Mouse (Mus musculus) midbrain, embryonic 13.5 days (tissue): ENCODE measurements around the gene Btbd11. TPM values are rescaled to one million over a fixed set of nuclear protein-coding genes. Genes with fewer than 3 reads are reported as not detected.

Source experiments
- ATAC-seq: fragments of 200-750 bp; cut with Nextera tagmentation; 2 replicates; pipeline ENCODE4 v1.8.0; 2017; ENCODE audit warnings: mild to moderate bottlenecking, moderate TSS enrichment, moderate library complexity
- H3K27ac ChIP-seq: fragments of 300-500 bp; sonication (generic); 2 replicates; pipeline ENCODE4 v1.5.1; 2015; ENCODE audit warnings: inconsistent platforms, mild to moderate bottlenecking, moderate library complexity
- H3K27me3 ChIP-seq: fragments of 300-500 bp; sonication (generic); 2 replicates; pipeline ENCODE4 v1.6.1; 2015; ENCODE audit warnings: mild to moderate bottlenecking, inconsistent platforms
- H3K36me3 ChIP-seq: fragments of 300-500 bp; sonication (generic); 2 replicates; pipeline ENCODE4 v1.6.1; 2015; ENCODE audit warnings: mild to moderate bottlenecking, inconsistent platforms
- H3K4me1 ChIP-seq: fragments of 300-500 bp; sonication (generic); replicated peaks from 2 replicates; pipeline ENCODE4 v1.6.1; 2015; ENCODE audit warnings: inconsistent platforms
- H3K4me2 ChIP-seq: fragments of 300-500 bp; sonication (generic); replicated peaks from 2 replicates; pipeline ENCODE4 v1.6.1; 2015; ENCODE audit warnings: moderate library complexity, mild to moderate bottlenecking, inconsistent platforms
- H3K4me3 ChIP-seq: fragments of 300-500 bp; sonication (generic); replicated peaks from 2 replicates; pipeline ENCODE4 v1.5.1; 2015; ENCODE audit warnings: mild to moderate bottlenecking, inconsistent platforms
- H3K9ac ChIP-seq: fragments of 300-500 bp; sonication (generic); replicated peaks from 2 replicates; pipeline ENCODE4 v1.6.1; 2015; ENCODE audit warnings: mild to moderate bottlenecking, inconsistent platforms
- H3K9me3 ChIP-seq: fragments of 300-500 bp; sonication (generic); 2 replicates; pipeline ENCODE4 v1.6.1; 2016; ENCODE audit warnings: mild to moderate bottlenecking, inconsistent platforms
- WGBS: fragments of 180-500 bp; shearing (Covaris S2); methylation state at CpG from one replicate; pipeline ENCODE4 v1.1.7; 2015; 5-methylcytosine and 5-hydroxymethylcytosine counted together
- polyA plus RNA-seq: library from polyadenylated mRNA; unstranded; fragments of >200 nt; fragmentation: Nextera tagmentation; extraction: Ambion mirVana; gene quantifications from 2 replicates; pipeline ENCODE4 v1.2.1, GENCODE M21; 2015

Gene Btbd11
- polyA plus RNA-seq, 1 experiment from 2014 or later = 10.7 TPM

- no peak overlapping the region for H3K9ac ChIP-seq
- no peak for ATAC-seq
- WGBS = 93% methylated on average over 13 of the region's 13 CpGs
Measured at GRCm38 (mm10) chr10:85540311-85541093, 153.9 kb downstream of the Btbd11 start.

GRCm38 (mm10) chr10:85541481-85541880 lies 154.9 kb downstream of the Btbd11 start:
- no peak overlapping the region for H3K4me2 ChIP-seq
- H3K4me3 ChIP-seq = no peak overlapping the region
- H3K36me3 ChIP-seq = no peaks in the 10 kb centered on the region
- no peak overlapping the region for H3K9ac ChIP-seq
- H3K27ac ChIP-seq = no peak overlapping the region
- H3K9me3 ChIP-seq = no peaks in the 10 kb centered on the region
- no peaks in the 10 kb centered on the region for H3K27me3 ChIP-seq
- H3K4me1 ChIP-seq = peaks cover 31% of the 10 kb centered on the region
- no peak for ATAC-seq
- 89% methylated on average over 3 of the region's 3 CpGs for WGBS

More at GRCm38 (mm10) chr10:85540311-85541093, 153.9 kb downstream of the Btbd11 start:
- Histone ChIP-seq H3K9me3 (no peaks in the 10 kb centered on the region), H3K27me3 (no peaks in the 10 kb centered on the region), H3K36me3 (no peaks in the 10 kb centered on the region), H3K4me3 (no peak overlapping the region), H3K4me1 (peaks cover 31% of the 10 kb centered on the region), H3K4me2 (no peak overlapping the region), H3K27ac (0 out of 2 replicates have a peak overlapping the region, but pooled peaks have one; percentile 57)

- H3K4me2 ChIP-seq = no peak overlapping the region
- H3K9me3 ChIP-seq = no peaks in the 10 kb centered on the region
- no peak overlapping the region for H3K4me3 ChIP-seq
- H3K27me3 ChIP-seq = no peaks in the 10 kb centered on the region
- H3K9ac ChIP-seq = no peak overlapping the region
- peaks cover 31% of the 10 kb centered on the region for H3K4me1 ChIP-seq
- 94% methylated on average over 14 of the region's 14 CpGs for WGBS
- no peaks in the 10 kb centered on the region for H3K36me3 ChIP-seq
- ATAC-seq = 0 out of 2 replicates have a peak, but pooled peaks have one; percentile 2
- H3K27ac ChIP-seq = no peak overlapping the region
Measured at GRCm38 (mm10) chr10:85541892-85542630, 155.4 kb downstream of the Btbd11 start.

- no peaks in the 10 kb centered on the region for H3K36me3 ChIP-seq
- H3K27me3 ChIP-seq = no peaks in the 10 kb centered on the region
- no peak overlapping the region for H3K4me3 ChIP-seq
- no peak overlapping the region for H3K4me2 ChIP-seq
- 87% methylated on average over 2 of the region's 2 CpGs for WGBS
- no peak for ATAC-seq
- no peak overlapping the region for H3K27ac ChIP-seq
- no peak overlapping the region for H3K9ac ChIP-seq
- no peaks in the 10 kb centered on the region for H3K9me3 ChIP-seq
- H3K4me1 ChIP-seq = peaks cover 31% of the 10 kb centered on the region
Measured at GRCm38 (mm10) chr10:85543281-85543680, 156.7 kb downstream of the Btbd11 start.

- WGBS = 46% methylated on average over 5 of the region's 5 CpGs
- peaks cover 20% of the 10 kb centered on the region for H3K4me1 ChIP-seq
- no peak overlapping the region for H3K27ac ChIP-seq
- no peak overlapping the region for H3K9ac ChIP-seq
- H3K9me3 ChIP-seq = no peaks in the 10 kb centered on the region
- ATAC-seq = no peak
- no peak overlapping the region for H3K4me3 ChIP-seq
- H3K27me3 ChIP-seq = no peaks in the 10 kb centered on the region
- no peaks in the 10 kb centered on the region for H3K36me3 ChIP-seq
- H3K4me2 ChIP-seq = no peak overlapping the region
Measured at GRCm38 (mm10) chr10:85544991-85545390, 158.4 kb downstream of the Btbd11 start.

- Histone ChIP-seq H3K27me3 (no peaks in the 10 kb centered on the region), H3K36me3 (no peaks in the 10 kb centered on the region), H3K27ac (no peak overlapping the region), H3K4me2 (no peak overlapping the region), H3K4me1 (no peaks in the 10 kb centered on the region), H3K9ac (no peak overlapping the region), H3K4me3 (no peak overlapping the region), H3K9me3 (no peaks in the 10 kb centered on the region)
- 64% methylated on average over 8 of the region's 8 CpGs for WGBS
- no peak for ATAC-seq
Measured at GRCm38 (mm10) chr10:85555193-85555592, 168.6 kb downstream of the Btbd11 start.

- no peak overlapping the region for H3K27ac ChIP-seq
- H3K4me3 ChIP-seq = no peak overlapping the region
- H3K27me3 ChIP-seq = no peaks in the 10 kb centered on the region
- no peaks in the 10 kb centered on the region for H3K9me3 ChIP-seq
- no peak overlapping the region for H3K4me2 ChIP-seq
- no peaks in the 10 kb centered on the region for H3K36me3 ChIP-seq
- no peaks in the 10 kb centered on the region for H3K4me1 ChIP-seq
- WGBS = 91% methylated on average over 14 of the region's 14 CpGs
- ATAC-seq = no peak
- no peak overlapping the region for H3K9ac ChIP-seq
Measured at GRCm38 (mm10) chr10:85561418-85561817, 174.8 kb downstream of the Btbd11 start.

- H3K36me3 ChIP-seq = no peaks in the 10 kb centered on the region
- no peaks in the 10 kb centered on the region for H3K27me3 ChIP-seq
- 0 out of 2 replicates have a peak, but pooled peaks cover 3% of the 10 kb centered on the region for H3K9me3 ChIP-seq
- 0 out of 2 replicates have a peak, but pooled peaks cover 5% of the 10 kb centered on the region for H3K4me1 ChIP-seq
- no peak overlapping the region for H3K4me3 ChIP-seq
- H3K27ac ChIP-seq = no peak overlapping the region
- no peak overlapping the region for H3K9ac ChIP-seq
- no peak overlapping the region for H3K4me2 ChIP-seq
- ATAC-seq = no peak
- WGBS = 94% methylated on average over 5 of the region's 5 CpGs
Measured at GRCm38 (mm10) chr10:85571456-85571855, 184.8 kb downstream of the Btbd11 start.

- H3K27me3 ChIP-seq = no peaks in the 10 kb centered on the region
Measured at GRCm38 (mm10) chr10:85572571-85572970, 186.0 kb downstream of the Btbd11 start.

GRCm38 (mm10) chr10:85577891-85578420 lies 191.3 kb downstream of the Btbd11 start:
- no peak overlapping the region for H3K4me2 ChIP-seq
- H3K9me3 ChIP-seq = 0 out of 2 replicates have a peak, but pooled peaks cover 3% of the 10 kb centered on the region
- H3K4me1 ChIP-seq = no peaks in the 10 kb centered on the region
- no peaks in the 10 kb centered on the region for H3K36me3 ChIP-seq
- no peak overlapping the region for H3K27ac ChIP-seq
- no peak for ATAC-seq
- no peaks in the 10 kb centered on the region for H3K27me3 ChIP-seq
- H3K4me3 ChIP-seq = no peak overlapping the region
- 89% methylated on average over 6 of the region's 6 CpGs for WGBS
- H3K9ac ChIP-seq = no peak overlapping the region

More at GRCm38 (mm10) chr10:85572571-85572970, 186.0 kb downstream of the Btbd11 start:
- no peak overlapping the region for H3K27ac ChIP-seq
- no peak overlapping the region for H3K4me3 ChIP-seq
- H3K9ac ChIP-seq = no peak overlapping the region
- no peaks in the 10 kb centered on the region for H3K36me3 ChIP-seq
- 93% methylated on average over 7 of the region's 7 CpGs for WGBS
- 0 out of 2 replicates have a peak, but pooled peaks cover 3% of the 10 kb centered on the region for H3K9me3 ChIP-seq
- no peak overlapping the region for H3K4me2 ChIP-seq
- H3K4me1 ChIP-seq = 0 out of 2 replicates have a peak, but pooled peaks cover 5% of the 10 kb centered on the region
- ATAC-seq = no peak

GRCm38 (mm10) chr10:85578571-85579465 lies 192.2 kb downstream of the Btbd11 start:
- Histone ChIP-seq H3K9me3 (no peaks in the 10 kb centered on the region), H3K27me3 (no peaks in the 10 kb centered on the region), H3K4me3 (no peak overlapping the region), H3K4me2 (no peak overlapping the region), H3K4me1 (no peaks in the 10 kb centered on the region), H3K27ac (no peak overlapping the region), H3K36me3 (no peaks in the 10 kb centered on the region), H3K9ac (no peak overlapping the region)
- no peak for ATAC-seq
- 89% methylated on average over 13 of the region's 13 CpGs for WGBS
